Comparison of ENCODE assay signal across 7 mouse cellular contexts in genomic region chr10:127526048-127526447, GRCm38 (mm10). TPM values are rescaled to one million over a fixed set of nuclear protein-coding genes. Genes with fewer than 3 reads are reported as not detected.
A peak's percentile ranks its signal among the peaks of the same experiment; 100 is the strongest.
DNase-seq lines count a peak whose midpoint lies in the region; ATAC-seq and TF ChIP-seq lines count a peak whose summit lies in the region.

No protein-coding gene starts in this region.

- H3K27me3 ChIP-seq in ES-Bruce4 (ENCODE audit: control insufficient read depth, insufficient read depth, low read length, poor library complexity, severe bottlenecking): no peaks in the 10 kb centered on the region; the same call in 1 of the 2 replicates
- H3K27me3 ChIP-seq in hindbrain, embryonic 15.5 days: peaks cover 4% of the 10 kb centered on the region; the same call in 1 of the 2 replicates
- peaks cover 32% of the 10 kb centered on the region for H3K27me3 ChIP-seq in midbrain, embryonic 16.5 days (ENCODE audit: control insufficient read depth, insufficient read depth, low read depth, low read length)

- H3K4me1 ChIP-seq in ES-Bruce4 (ENCODE audit: control insufficient read depth, insufficient read depth, low read length): peaks cover 2% of the 10 kb centered on the region
- H3K4me1 ChIP-seq in hindbrain, embryonic 15.5 days (replicated peaks): peaks cover 77% of the 10 kb centered on the region
- peaks cover 61% of the 10 kb centered on the region for H3K4me1 ChIP-seq in midbrain, embryonic 16.5 days (ENCODE audit: control insufficient read depth, insufficient read depth, low read length)

- no peaks in the 10 kb centered on the region for H3K36me3 ChIP-seq in ES-Bruce4 (ENCODE audit: control insufficient read depth, insufficient read depth, low read length, poor library complexity, severe bottlenecking)
- H3K36me3 ChIP-seq in hindbrain, embryonic 15.5 days: no peaks in the 10 kb centered on the region
- H3K36me3 ChIP-seq in midbrain, embryonic 16.5 days (ENCODE audit: control insufficient read depth, insufficient read depth, low read length): no peaks in the 10 kb centered on the region

- peak overlapping the region; percentile 43 for H3K9ac ChIP-seq in ES-Bruce4 (ENCODE audit: low read depth, poor library complexity, severe bottlenecking)
- peak overlapping the region; percentile 25; the same call in 1 of the 2 replicates for H3K9ac ChIP-seq in hindbrain, embryonic 15.5 days
- H3K9ac ChIP-seq in midbrain, embryonic 16.5 days (ENCODE audit: low read depth, low read length): peak overlapping the region; percentile 20; the same call in 1 of the 2 replicates

- 5% methylated on average over 26 of the region's 26 CpGs for WGBS in hindbrain, embryonic 15.5 days
- WGBS in midbrain, embryonic 16.5 days: 3% methylated on average over 26 of the region's 26 CpGs

- no peak for TF ChIP-seq POLR2A in ES-Bruce4 (IDR thresholded peaks at IDR 0.05; ENCODE audit: insufficient read depth, low read length)

- TF ChIP-seq EP300 in ES-Bruce4 (IDR thresholded peaks at IDR 0.05; ENCODE audit: insufficient read depth, low read depth, low read length): no peak

- H3K27ac ChIP-seq in ES-Bruce4 (ENCODE audit: insufficient read depth, low read length): no peak overlapping the region
- peak overlapping the region; percentile 82 for H3K27ac ChIP-seq in hindbrain, embryonic 15.5 days (replicated peaks)
- 0 out of 2 replicates have a peak overlapping the region, but pooled peaks have one; percentile 53 for H3K27ac ChIP-seq in midbrain, embryonic 16.5 days (ENCODE audit: low read length)

- H3K4me2 ChIP-seq in hindbrain, embryonic 15.5 days: peak overlapping the region; percentile 95
- H3K4me2 ChIP-seq in midbrain, embryonic 16.5 days (ENCODE audit: low read length): peak overlapping the region; percentile 45

- DNase-seq in CD4-positive helper T cell, adult 2 months (ENCODE audit: low read depth, low spot score): peak; percentile 75
- no peak for DNase-seq in right cerebral cortex, adult 2 months (ENCODE audit: low spot score in 2 of 2)
- DNase-seq in left cerebral cortex, postnatal 4 days: no peak

- intact Hi-C loops in left cerebral cortex, postnatal 4 days (cut with DNase I): no loop called here

- ATAC-seq in hindbrain, embryonic 15.5 days (ENCODE audit: low FRiP score, low read depth): no peak
- no peak for ATAC-seq in midbrain, embryonic 16.5 days
- no peak for ATAC-seq in granulocyte monocyte progenitor cell, adult 5-6 weeks (replicated peaks; ENCODE audit: poor library complexity, severe bottlenecking)

- H3K9me3 ChIP-seq in ES-Bruce4 (replicated peaks; ENCODE audit: control insufficient read depth, insufficient read depth, low read length, poor library complexity, severe bottlenecking): no peaks in the 10 kb centered on the region
- no peaks in the 10 kb centered on the region for H3K9me3 ChIP-seq in hindbrain, embryonic 15.5 days
- no peaks in the 10 kb centered on the region for H3K9me3 ChIP-seq in midbrain, embryonic 16.5 days (replicated peaks; ENCODE audit: control insufficient read depth, low read length, poor library complexity, severe bottlenecking)

- no peak for TF ChIP-seq CTCF in ES-Bruce4 (IDR thresholded peaks at IDR 0.05; ENCODE audit: low read depth, low read length)

- H3K4me3 ChIP-seq in ES-Bruce4 (ENCODE audit: low read depth, low read length): peak overlapping the region; percentile 67
- peak overlapping the region; percentile 15 for H3K4me3 ChIP-seq in hindbrain, embryonic 15.5 days
- H3K4me3 ChIP-seq in midbrain, embryonic 16.5 days (ENCODE audit: low read depth, low read length): peak overlapping the region; percentile 15

RNA-seq across cellular contexts. Expression of gene Shmt2, which starts 3.8 kb away (rescaled TPM):
- 67.4 and 68.2 TPM in 2 replicates for polyA plus RNA-seq in ES-Bruce4 (2011; ENCODE audit: insufficient read depth, insufficient read length, low read depth, missing spikeins)
- 56.2 and 64.8 TPM in 2 replicates for polyA plus RNA-seq in hindbrain, embryonic 15.5 days (2015; fragmentation: Nextera tagmentation; extraction: Ambion mirVana)
- 45.0 and 45.6 TPM in 2 replicates for polyA plus RNA-seq in midbrain, embryonic 16.5 days (2015; fragmentation: Nextera tagmentation; extraction: Ambion mirVana)
- 126 and 187 TPM in 2 replicates for total RNA-seq in granulocyte monocyte progenitor cell, adult 5-6 weeks (2014; fragmentation: Nextera tagmentation)
- total RNA-seq in granulocyte monocyte progenitor cell, adult 5-6 weeks (2017): 102 and 103 TPM in 2 replicates
- 10 to 100 TPM; 39.7 to 39.9 TPM for total RNA-seq in left cerebral cortex, postnatal 4 days (2021)

RNA-seq across cellular contexts. Expression of gene Nxph4, which starts 8.3 kb away (rescaled TPM):
- 0.79 TPM in 1 of 2 replicates, not detected in the other for polyA plus RNA-seq in ES-Bruce4 (2011; ENCODE audit: insufficient read depth, insufficient read length, low read depth, missing spikeins)
- polyA plus RNA-seq in hindbrain, embryonic 15.5 days (2015; fragmentation: Nextera tagmentation; extraction: Ambion mirVana): 161 and 194 TPM in 2 replicates
- 62.1 and 66.7 TPM in 2 replicates for polyA plus RNA-seq in midbrain, embryonic 16.5 days (2015; fragmentation: Nextera tagmentation; extraction: Ambion mirVana)
- not detected in 2 replicates for total RNA-seq in granulocyte monocyte progenitor cell, adult 5-6 weeks (2014; fragmentation: Nextera tagmentation)
- not detected in 2 replicates for total RNA-seq in granulocyte monocyte progenitor cell, adult 5-6 weeks (2017)
- 10 to 100 TPM; 12.9 to 14.4 TPM for total RNA-seq in left cerebral cortex, postnatal 4 days (2021)

RNA-seq across cellular contexts. Expression of gene Ndufa4l2, which starts 11.3 kb away (rescaled TPM):
- polyA plus RNA-seq in ES-Bruce4 (2011; ENCODE audit: insufficient read depth, insufficient read length, low read depth, missing spikeins): 5.4 and 5.7 TPM in 2 replicates
- polyA plus RNA-seq in hindbrain, embryonic 15.5 days (2015; fragmentation: Nextera tagmentation; extraction: Ambion mirVana): 20.7 and 24.4 TPM in 2 replicates
- polyA plus RNA-seq in midbrain, embryonic 16.5 days (2015; fragmentation: Nextera tagmentation; extraction: Ambion mirVana): 17.6 and 19.7 TPM in 2 replicates
- 1.2 TPM in 1 of 2 replicates, not detected in the other for total RNA-seq in granulocyte monocyte progenitor cell, adult 5-6 weeks (2014; fragmentation: Nextera tagmentation)
- total RNA-seq in granulocyte monocyte progenitor cell, adult 5-6 weeks (2017): not detected in 2 replicates
- total RNA-seq in left cerebral cortex, postnatal 4 days (2021): 1 to 10 TPM; 4.9 to 7.5 TPM

RNA-seq across cellular contexts. Expression of gene Stac3, which starts 24.6 kb away (rescaled TPM):
- polyA plus RNA-seq in ES-Bruce4 (2011; ENCODE audit: insufficient read depth, insufficient read length, low read depth, missing spikeins): 1.9 and 2.6 TPM in 2 replicates
- 2.5 and 2.9 TPM in 2 replicates for polyA plus RNA-seq in hindbrain, embryonic 15.5 days (2015; fragmentation: Nextera tagmentation; extraction: Ambion mirVana)
- 1.3 and 2.1 TPM in 2 replicates for polyA plus RNA-seq in midbrain, embryonic 16.5 days (2015; fragmentation: Nextera tagmentation; extraction: Ambion mirVana)
- 0.90 TPM in 1 of 2 replicates, not detected in the other for total RNA-seq in granulocyte monocyte progenitor cell, adult 5-6 weeks (2014; fragmentation: Nextera tagmentation)
- total RNA-seq in granulocyte monocyte progenitor cell, adult 5-6 weeks (2017): 0.13 and 0.26 TPM in 2 replicates
- total RNA-seq in left cerebral cortex, postnatal 4 days (2021): 1 to 10 TPM; 5.1 to 5.2 TPM

Comparison
In these comparisons a context has a peak if more than half of its experiments do, and no peak if none do; other contexts are left out.
1. H3K4me3 ChIP-seq: peak in every context shown above with its lines; median percentile 67 in ES-Bruce4; 15 in hindbrain, embryonic 15.5 days; 15 in midbrain, embryonic 16.5 days.
2. RNA of gene Nxph4, which starts 8.3 kb away (polyA plus RNA-seq): 161 to 194 TPM in hindbrain, embryonic 15.5 days and 62.1 to 66.7 TPM in midbrain, embryonic 16.5 days; 0.79 TPM in ES-Bruce4; every median in the first group is over 10 times any median in the second.
3. Peak in every context shown above with its lines, with median percentiles within 50 percentile points of each other: H3K9ac ChIP-seq.